27 mouse cellular contexts compared by ENCODE assay signal in genomic region chr8:118641799-118642198, GRCm38 (mm10).
"Had no signal": no experiment of that assay in that cellular context is flagged by ENCODE, and none has a peak within 500 bp of the region (broad histone marks: within the 10 kb centered on the region; RNA-seq: fewer than 3 reads in every experiment).

No protein-coding gene starts in this region.

- DNase-seq: gastrocnemius, adult 2 months; gastrocnemius, postnatal 10 days; gastrocnemius, postnatal 25 days; heart, adult 2 months; heart, postnatal 14 days; heart, postnatal 4 days; kidney, adult 18-20 months; kidney, adult 8-10 months; kidney, postnatal 10 days; kidney, postnatal 25 days; kidney, postnatal 4 days; layer of hippocampus, adult 9-11 months; layer of hippocampus, postnatal 36 days; left cerebral cortex, postnatal 4 days had no signal

- H3K27me3 ChIP-seq: heart, embryonic 13.5 days; heart, embryonic 15.5 days; hindbrain, embryonic 12.5 days; intestine, embryonic 15.5 days; limb, embryonic 13.5 days; limb, embryonic 15.5 days; liver, embryonic 12.5 days had no signal

- H3K4me3 ChIP-seq: gastrocnemius, adult 2 months; heart, adult 2 months; heart, embryonic 13.5 days; heart, embryonic 15.5 days; hindbrain, embryonic 10.5 days; hindbrain, embryonic 12.5 days; intestine, embryonic 15.5 days; limb, embryonic 13.5 days; limb, embryonic 15.5 days; liver, embryonic 12.5 days had no signal

- H3K4me1 ChIP-seq: heart, embryonic 13.5 days; heart, embryonic 15.5 days; hindbrain, embryonic 10.5 days; hindbrain, embryonic 12.5 days; intestine, embryonic 15.5 days; limb, embryonic 13.5 days; limb, embryonic 15.5 days; liver, embryonic 12.5 days had no signal

- H3K4me2 ChIP-seq: heart, embryonic 11.5 days; heart, embryonic 13.5 days; heart, embryonic 15.5 days; hindbrain, embryonic 12.5 days; hindbrain, embryonic 14.5 days; intestine, embryonic 15.5 days; limb, embryonic 13.5 days; limb, embryonic 15.5 days; liver, embryonic 12.5 days had no signal

- ATAC-seq: hindbrain, embryonic 16.5 days; inflammation-experienced regulatory T-cells, adult 6 months; intestine, embryonic 15.5 days; intestine, postnatal 0 days; liver, embryonic 12.5 days had no signal

- H3K36me3 ChIP-seq: heart, embryonic 13.5 days; heart, embryonic 15.5 days; hindbrain, embryonic 10.5 days; hindbrain, embryonic 12.5 days; intestine, embryonic 15.5 days; limb, embryonic 13.5 days; limb, embryonic 15.5 days; liver, embryonic 12.5 days had no signal

- H3K9me3 ChIP-seq: heart, embryonic 13.5 days; heart, embryonic 15.5 days; hindbrain, embryonic 10.5 days; hindbrain, embryonic 12.5 days; intestine, embryonic 15.5 days; limb, embryonic 13.5 days; limb, embryonic 15.5 days; liver, embryonic 12.5 days had no signal
